Mouse (Mus musculus) frontal cortex, adult 2 months (tissue): ENCODE measurements around the gene Poldip2. TPM values are rescaled to one million over a fixed set of nuclear protein-coding genes. Genes with fewer than 3 reads are reported as not detected.

Experiments
- DNase-seq, 2 experiments: peaks; one replicate each; pipeline ENCODE4 v3.0.0; 2022; ENCODE audit warnings: low spot score in 1 of 2; ENCODE audit errors: extremely low spot score in 1 of 2
- polyA plus RNA-seq: library from polyadenylated mRNA; depleted of rRNA; stranded (reverse); fragments of >200 nt; gene quantifications from 2 replicates; pipeline ENCODE4 v1.2.3, GENCODE M21; 2012

Poldip2 gene
- polyA plus RNA-seq, 1 experiment: 115 TPM

- DNase-seq: no peak
These were observed 24.7 kb downstream of the Poldip2 start for GRCm38 (mm10) chr11:78536690-78537084.

GRCm38 (mm10) chr11:78540358-78540757, 28.4 kb downstream of the Poldip2 start:
- no peak for DNase-seq

- DNase-seq: no peak
These were observed 32.6 kb downstream of the Poldip2 start for GRCm38 (mm10) chr11:78544449-78545111.

- DNase-seq: no peak
These were observed 33.2 kb downstream of the Poldip2 start for GRCm38 (mm10) chr11:78545181-78545580.

DNA sequence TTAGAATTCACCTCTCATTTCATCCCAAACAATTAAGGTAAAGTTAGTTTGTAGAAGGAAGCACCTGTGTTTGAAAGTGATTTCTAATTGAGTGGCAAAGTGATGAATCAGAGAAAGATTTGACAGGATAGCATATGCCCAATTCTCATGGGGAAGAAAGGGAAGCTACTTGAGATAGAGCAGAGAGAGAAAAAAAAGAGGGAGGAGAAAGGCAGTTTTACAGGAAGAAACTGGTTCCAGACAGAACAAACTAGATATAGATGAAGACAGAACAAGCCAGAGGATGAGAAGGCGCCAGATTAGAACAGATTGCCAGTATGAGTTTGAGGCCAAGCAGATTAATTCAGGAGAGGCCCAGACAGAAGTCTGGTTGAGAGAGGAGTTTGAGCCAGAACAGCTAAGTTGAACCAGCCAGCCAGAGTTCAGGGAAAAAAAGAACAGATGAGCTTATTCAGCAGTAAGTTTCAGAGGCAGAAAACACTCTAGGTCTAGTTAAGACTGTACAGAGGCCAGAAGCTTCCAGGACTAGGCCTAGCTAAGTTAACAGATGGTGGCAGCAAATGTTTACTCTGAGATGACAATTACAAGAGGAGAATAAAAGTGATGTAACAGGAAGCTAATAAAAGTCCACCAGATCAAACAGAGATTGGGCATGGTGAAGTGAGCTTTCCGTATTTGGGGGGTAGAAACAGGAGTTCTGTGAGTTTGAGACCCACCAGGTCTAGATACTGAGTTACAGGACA, 35.9 kb downstream of the Poldip2 start:
- DNase-seq: no peak

- DNase-seq: no peak
These were observed 37.5 kb downstream of the Poldip2 start for GRCm38 (mm10) chr11:78549491-78549987.

DNA sequence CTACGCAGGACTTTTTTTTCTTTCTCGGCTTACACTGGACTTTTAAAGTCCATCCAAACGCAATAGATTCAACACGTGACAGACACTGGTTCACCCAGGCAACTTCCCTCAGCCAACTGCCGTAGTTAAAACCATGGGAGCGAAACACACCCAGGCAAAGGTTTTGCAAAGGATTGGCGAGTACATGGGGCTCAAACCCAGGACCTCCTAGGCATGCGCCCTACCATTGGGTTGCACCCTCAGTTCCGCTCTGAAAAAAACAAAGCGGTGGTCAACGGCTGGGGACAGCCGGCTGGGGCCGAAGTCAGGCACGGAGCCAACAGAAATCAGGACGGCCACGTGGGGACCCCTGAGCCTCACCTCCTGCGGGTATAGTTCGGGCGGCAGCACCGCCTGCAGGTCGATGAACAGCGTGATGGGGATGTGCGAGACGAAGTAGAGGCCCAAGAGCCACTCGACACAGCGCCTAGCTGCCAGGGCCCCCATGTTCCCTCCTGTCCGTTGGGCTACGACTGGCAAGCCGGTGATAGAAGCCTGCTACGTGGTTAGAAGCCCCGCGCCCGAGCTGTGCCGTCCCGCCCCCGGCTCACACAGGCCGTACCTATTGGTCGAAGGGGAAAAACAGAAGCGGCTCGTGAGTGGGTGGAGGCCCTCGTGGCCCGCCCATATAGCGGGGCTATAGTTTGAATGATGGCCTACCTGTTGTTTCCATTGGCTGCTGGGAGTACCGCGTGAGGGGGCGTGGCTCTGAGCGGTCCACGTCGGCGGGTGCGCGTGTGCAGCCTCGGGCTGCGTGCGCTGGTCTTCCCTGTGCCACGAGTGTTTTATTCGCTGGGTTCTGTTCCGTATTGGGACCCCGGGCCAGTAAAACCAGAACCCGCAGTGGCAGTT, 38.4 kb downstream of the Poldip2 start, which contains the start of gene Tmem97:
TSS of gene Tmem97 (minus strand) at position 610 of the 891 bp plus-strand sequence.
- DNase-seq: peak; percentile 96 to 97

DNA sequence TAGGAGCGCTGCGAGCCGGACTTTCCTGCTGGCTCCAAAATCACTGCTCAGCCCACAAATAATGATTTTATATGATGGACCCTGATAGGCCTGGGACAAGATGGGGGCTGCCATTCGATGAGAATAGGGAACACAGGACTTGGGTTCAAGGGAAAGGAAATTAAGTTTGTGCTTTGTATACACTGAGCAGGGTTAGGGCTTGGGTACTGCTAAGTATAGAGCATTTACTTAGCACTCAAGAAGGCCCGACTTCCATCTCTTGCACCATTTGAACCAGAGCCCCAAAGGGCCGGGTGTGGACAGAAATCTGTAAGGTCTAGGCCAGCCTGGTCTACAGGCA, 39.0 kb downstream of the Poldip2 start:
- DNase-seq: no peak

GRCm38 (mm10) chr11:78555623-78556022, 43.6 kb downstream of the Poldip2 start:
- no peak for DNase-seq

DNA sequence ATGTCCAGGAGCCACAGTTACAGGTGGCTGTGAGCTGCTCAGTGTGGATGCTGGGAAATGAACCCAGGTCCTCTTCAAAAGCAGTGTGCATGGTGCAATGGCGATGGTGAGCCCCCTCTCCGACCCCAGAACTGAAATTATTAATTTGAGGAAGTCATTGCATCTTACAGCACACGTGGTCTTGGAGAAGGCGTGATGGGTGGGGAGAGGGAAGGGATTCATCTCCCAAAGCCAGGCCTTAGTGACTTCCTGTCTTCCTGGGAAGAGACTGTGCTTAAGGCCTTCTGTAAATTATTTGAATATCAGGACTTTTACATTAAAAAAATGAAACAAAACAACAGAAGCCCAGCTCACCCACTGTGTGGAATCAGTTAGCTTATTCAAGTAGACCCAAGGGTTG, 44.1 kb downstream of the Poldip2 start:
- no peak for DNase-seq

GRCm38 (mm10) chr11:78557241-78557640, 45.2 kb downstream of the Poldip2 start:
- DNase-seq: no peak

DNA sequence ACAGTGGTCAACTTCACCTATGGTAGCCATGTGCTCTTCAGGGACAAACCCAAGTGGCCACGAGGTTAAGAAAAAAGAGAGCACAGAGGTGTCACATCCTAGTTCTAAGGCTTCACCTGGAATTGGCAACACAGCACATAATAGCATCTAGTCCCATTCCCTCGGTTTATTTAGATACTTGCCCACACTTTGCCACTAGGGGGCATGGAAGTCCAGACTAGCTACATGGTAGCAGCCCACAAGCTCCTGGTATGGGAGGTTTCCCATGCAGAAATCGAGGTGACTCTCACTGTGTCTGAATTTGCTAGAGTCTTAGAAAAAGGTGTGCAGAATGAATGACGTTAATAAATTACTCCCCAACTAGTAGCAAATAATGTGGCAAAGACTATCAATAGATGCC, 48.5 kb downstream of the Poldip2 start:
- DNase-seq: peak; percentile 76 to 94

- no peak for DNase-seq
These were observed 54.8 kb downstream of the Poldip2 start for GRCm38 (mm10) chr11:78566775-78567174.

GRCm38 (mm10) chr11:78567614-78568013, 55.6 kb downstream of the Poldip2 start:
- DNase-seq: no peak

DNA sequence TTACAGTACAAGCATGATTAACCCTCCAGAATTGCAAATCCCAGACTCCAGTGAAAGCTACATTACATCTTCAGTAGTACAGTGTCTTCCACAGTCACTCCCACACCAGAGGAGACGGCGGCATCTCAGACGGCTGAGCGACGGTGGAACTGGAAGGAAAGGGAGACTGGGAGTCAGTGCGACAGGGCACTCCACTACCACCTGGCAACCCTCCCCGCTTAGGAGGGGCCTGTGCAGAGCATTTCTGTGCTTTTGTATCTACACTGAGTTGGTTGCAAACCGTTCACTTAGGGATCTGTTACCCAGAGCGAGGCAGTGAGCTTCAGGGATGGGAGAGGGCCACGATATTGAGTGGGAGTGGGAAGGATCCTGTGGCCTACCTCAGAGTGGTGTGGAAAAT, 56.8 kb downstream of the Poldip2 start:
- no peak for DNase-seq

DNA sequence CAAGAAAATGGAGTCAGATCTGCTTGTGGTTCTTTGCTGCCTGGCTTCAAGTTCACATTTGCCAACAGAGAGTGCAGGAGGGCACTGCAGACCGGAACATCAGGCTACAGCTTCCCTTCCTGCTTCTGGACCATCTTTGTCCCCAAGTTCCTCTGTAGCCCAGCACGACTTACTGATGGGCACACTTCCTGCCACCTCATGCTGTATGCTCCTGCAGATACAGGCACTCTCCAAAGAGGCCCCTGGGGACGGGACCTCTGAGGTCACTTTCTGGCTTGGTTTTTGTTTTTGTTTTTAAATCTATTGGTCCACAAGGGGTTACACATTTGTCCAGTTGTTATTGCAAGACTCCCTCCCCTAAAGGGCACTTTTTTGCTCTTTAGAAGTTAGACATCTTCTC, 57.8 kb downstream of the Poldip2 start:
- no peak for DNase-seq

GRCm38 (mm10) chr11:78571441-78571840, 59.4 kb downstream of the Poldip2 start:
- peak in 1 of 2 experiments; percentile 45 for DNase-seq

DNA sequence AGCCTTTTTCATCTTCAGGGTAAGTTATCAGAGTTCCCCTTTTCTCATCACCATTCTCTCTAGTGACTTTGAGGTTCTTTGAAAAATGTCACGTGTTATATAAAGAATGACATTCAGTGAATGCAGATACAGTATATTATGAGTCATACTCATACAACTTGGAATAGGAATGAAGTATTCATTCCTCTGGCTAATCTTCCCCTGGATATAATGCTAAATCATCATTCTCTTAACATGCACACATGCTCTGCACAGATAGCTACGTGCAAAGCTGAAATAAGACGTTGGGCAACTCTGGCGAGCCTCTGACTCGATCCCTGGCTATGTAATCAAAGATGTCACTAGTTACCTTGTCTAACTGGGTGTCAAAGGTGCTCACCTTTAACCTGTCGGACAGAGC, 59.9 kb downstream of the Poldip2 start:
- no peak for DNase-seq
